Mouse (Mus musculus): ENCODE measurements around the gene Rasgef1a. TPM values are rescaled to one million over a fixed set of nuclear protein-coding genes. Genes with fewer than 3 reads are reported as not detected.

Rasgef1a gene
- polyA plus RNA-seq, 2 experiments: 0.15 TPM; not detected in 1

- DNase-seq (ENCODE audit: low spot score) (no peak), ATAC-seq (ENCODE audit: low FRiP score, low read depth) (no peak)
- no peaks in the 10 kb centered on the region for H3K27me3 ChIP-seq (ENCODE audit: control insufficient read depth, insufficient read depth, low read length)
- no peaks in the 10 kb centered on the region for H3K9me3 ChIP-seq (ENCODE audit: control insufficient read depth, low read length)
- H3K9ac ChIP-seq (ENCODE audit: low read depth, low read length, severe bottlenecking): no peak overlapping the region
- no peak overlapping the region for H3K4me2 ChIP-seq (replicated peaks; ENCODE audit: low read depth, low read length, severe bottlenecking)
- no peaks in the 10 kb centered on the region for H3K36me3 ChIP-seq (ENCODE audit: control insufficient read depth, insufficient read depth, low read length)
- no peak overlapping the region for H3K27ac ChIP-seq (replicated peaks; ENCODE audit: low read depth, low read length)
- 82% methylated on average over 9 of the region's 9 CpGs for WGBS
- no peak overlapping the region for H3K4me3 ChIP-seq (replicated peaks; ENCODE audit: low read length)
- no peaks in the 10 kb centered on the region for H3K4me1 ChIP-seq (ENCODE audit: control insufficient read depth, insufficient read depth, low read length)
- no peak for TF ChIP-seq POLR2A (IDR thresholded peaks at IDR 0.05; ENCODE audit: borderline replicate concordance, extremely low read depth, insufficient read depth, insufficient read length)
These were observed 79.6 kb downstream of the Rasgef1a start for GRCm38 (mm10) chr6:118090827-118091226.

GRCm38 (mm10) chr6:118097765-118098365 lies 86.6 kb downstream of the Rasgef1a start:
- no peak for ATAC-seq (ENCODE audit: low FRiP score, low read depth)
- WGBS: 73% methylated on average over 8 of the region's 8 CpGs
- no peaks in the 10 kb centered on the region for H3K36me3 ChIP-seq (ENCODE audit: control insufficient read depth, insufficient read depth, low read length)
- H3K27ac ChIP-seq (replicated peaks; ENCODE audit: low read depth, low read length): no peak overlapping the region
- no peak overlapping the region for H3K4me3 ChIP-seq (replicated peaks; ENCODE audit: low read length)
- H3K27me3 ChIP-seq (ENCODE audit: control insufficient read depth, insufficient read depth, low read length): no peaks in the 10 kb centered on the region
- no peak overlapping the region for H3K9ac ChIP-seq (ENCODE audit: low read depth, low read length, severe bottlenecking)
- no peaks in the 10 kb centered on the region for H3K4me1 ChIP-seq (ENCODE audit: control insufficient read depth, insufficient read depth, low read length)
- no peak overlapping the region for H3K4me2 ChIP-seq (replicated peaks; ENCODE audit: low read depth, low read length, severe bottlenecking)
- no peak for TF ChIP-seq POLR2A (IDR thresholded peaks at IDR 0.05; ENCODE audit: borderline replicate concordance, extremely low read depth, insufficient read depth, insufficient read length)
- no peaks in the 10 kb centered on the region for H3K9me3 ChIP-seq (ENCODE audit: control insufficient read depth, low read length)
- DNase-seq (ENCODE audit: low spot score): no peak

- no peak for TF ChIP-seq POLR2A (IDR thresholded peaks at IDR 0.05; ENCODE audit: borderline replicate concordance, extremely low read depth, insufficient read depth, insufficient read length)
- Histone ChIP-seq H3K4me3 (replicated peaks; ENCODE audit: low read length) (no peak overlapping the region), H3K9me3 (ENCODE audit: control insufficient read depth, low read length) (no peaks in the 10 kb centered on the region), H3K27ac (replicated peaks; ENCODE audit: low read depth, low read length) (no peak overlapping the region), H3K9ac (ENCODE audit: low read depth, low read length, severe bottlenecking) (no peak overlapping the region), H3K27me3 (ENCODE audit: control insufficient read depth, insufficient read depth, low read length) (no peaks in the 10 kb centered on the region), H3K36me3 (ENCODE audit: control insufficient read depth, insufficient read depth, low read length) (no peaks in the 10 kb centered on the region), H3K4me2 (replicated peaks; ENCODE audit: low read depth, low read length, severe bottlenecking) (no peak overlapping the region), H3K4me1 (ENCODE audit: control insufficient read depth, insufficient read depth, low read length) (no peaks in the 10 kb centered on the region)
- ATAC-seq (ENCODE audit: low FRiP score, low read depth): no peak
- 31% methylated on average over 2 of the region's 2 CpGs for WGBS
- peak; percentile 3 for DNase-seq (ENCODE audit: low spot score)
These were observed 88.1 kb downstream of the Rasgef1a start for GRCm38 (mm10) chr6:118099311-118099802.

GRCm38 (mm10) chr6:118111810-118112209 lies 100.6 kb downstream of the Rasgef1a start:
- no peak for TF ChIP-seq POLR2A (IDR thresholded peaks at IDR 0.05; ENCODE audit: borderline replicate concordance, extremely low read depth, insufficient read depth, insufficient read length)

GRCm38 (mm10) chr6:118122767-118123166 lies 111.5 kb downstream of the Rasgef1a start:
- Histone ChIP-seq H3K4me1 (ENCODE audit: control insufficient read depth, insufficient read depth, low read length) (no peaks in the 10 kb centered on the region), H3K9me3 (ENCODE audit: control insufficient read depth, low read length) (no peaks in the 10 kb centered on the region), H3K27ac (replicated peaks; ENCODE audit: low read depth, low read length) (no peak overlapping the region), H3K27me3 (ENCODE audit: control insufficient read depth, insufficient read depth, low read length) (no peaks in the 10 kb centered on the region), H3K4me3 (replicated peaks; ENCODE audit: low read length) (no peak overlapping the region), H3K36me3 (ENCODE audit: control insufficient read depth, insufficient read depth, low read length) (peaks cover 30% of the 10 kb centered on the region), H3K4me2 (replicated peaks; ENCODE audit: low read depth, low read length, severe bottlenecking) (no peak overlapping the region), H3K9ac (ENCODE audit: low read depth, low read length, severe bottlenecking) (no peak overlapping the region)
- WGBS: 88% methylated on average over 1 of the region's 1 CpGs
- DNase-seq (ENCODE audit: low spot score) (no peak), ATAC-seq (ENCODE audit: low FRiP score, low read depth) (no peak)
- TF ChIP-seq POLR2A (IDR thresholded peaks at IDR 0.05; ENCODE audit: borderline replicate concordance, extremely low read depth, insufficient read depth, insufficient read length): no peak

More at GRCm38 (mm10) chr6:118111810-118112209, 100.6 kb downstream of the Rasgef1a start:
- no peak overlapping the region for H3K4me2 ChIP-seq (replicated peaks; ENCODE audit: low read depth, low read length, severe bottlenecking)
- H3K4me3 ChIP-seq (replicated peaks; ENCODE audit: low read length): no peak overlapping the region
- H3K36me3 ChIP-seq (ENCODE audit: control insufficient read depth, insufficient read depth, low read length): peaks cover 33% of the 10 kb centered on the region
- no peaks in the 10 kb centered on the region for H3K27me3 ChIP-seq (ENCODE audit: control insufficient read depth, insufficient read depth, low read length)
- no peak overlapping the region for H3K27ac ChIP-seq (replicated peaks; ENCODE audit: low read depth, low read length)
- WGBS: 86% methylated on average over 1 of the region's 1 CpGs
- H3K9me3 ChIP-seq (ENCODE audit: control insufficient read depth, low read length): no peaks in the 10 kb centered on the region
- ATAC-seq (ENCODE audit: low FRiP score, low read depth) (no peak), DNase-seq (ENCODE audit: low spot score) (no peak)
- no peaks in the 10 kb centered on the region for H3K4me1 ChIP-seq (ENCODE audit: control insufficient read depth, insufficient read depth, low read length)
- no peak overlapping the region for H3K9ac ChIP-seq (ENCODE audit: low read depth, low read length, severe bottlenecking)

Measured in limb, embryonic 14.5 days (tissue).